Mouse (Mus musculus) embryo, embryonic 10.5 days (tissue): ENCODE measurements at regions not wholly inside any gene's neighbourhood (a gene's known extent, or its start where the extent isn't known, plus 50 kb on each side); places are given as distances from the start of the nearest gene placed in this dataset.

ENCODE experiments used
- DNase-seq: peaks from one replicate; pipeline ENCODE4 v3.0.0-alpha.2; 2015; ENCODE audit warnings: low spot score

GRCm38 (mm10) chr4:81969621-81970115 lies 527.1 kb upstream of the Mpdz start:
- DNase-seq, result no peak

- no peak for DNase-seq
Measured at GRCm38 (mm10) chr4:81966054-81966623, 523.5 kb upstream of the Mpdz start.

GRCm38 (mm10) chr4:81963112-81963511 lies 520.5 kb upstream of the Mpdz start:
- DNase-seq, result no peak

- DNase-seq, result no peak
Measured at GRCm38 (mm10) chr4:81962586-81962985, 520.0 kb upstream of the Mpdz start.

GRCm38 (mm10) chr4:81960552-81961534 lies 518.2 kb upstream of the Mpdz start:
- DNase-seq, result no peak

GRCm38 (mm10) chr4:81956926-81957694 lies 514.5 kb upstream of the Mpdz start:
- peak; percentile 38 for DNase-seq

- DNase-seq, result no peak
Measured at GRCm38 (mm10) chr4:81953023-81953422, 510.4 kb upstream of the Mpdz start.

- DNase-seq, result no peak
Measured at GRCm38 (mm10) chr4:81937384-81937783, 494.8 kb upstream of the Mpdz start.

GRCm38 (mm10) chr4:81930956-81931355 lies 488.3 kb upstream of the Mpdz start:
- DNase-seq, result no peak

GRCm38 (mm10) chr4:81928581-81929244 lies 486.1 kb upstream of the Mpdz start:
- no peak for DNase-seq

GRCm38 (mm10) chr4:81927176-81927714 lies 484.6 kb upstream of the Mpdz start:
- DNase-seq, result no peak

- no peak for DNase-seq
Measured at GRCm38 (mm10) chr4:81926662-81927141, 484.1 kb upstream of the Mpdz start.

- DNase-seq, result no peak
Measured at GRCm38 (mm10) chr4:81925611-81926010, 483.0 kb upstream of the Mpdz start.

- DNase-seq, result no peak
Measured at GRCm38 (mm10) chr4:81924120-81924519, 481.5 kb upstream of the Mpdz start.

GRCm38 (mm10) chr4:81922876-81923275 lies 480.3 kb upstream of the Mpdz start:
- DNase-seq, result no peak

GRCm38 (mm10) chr4:81914971-81915370 lies 472.4 kb upstream of the Mpdz start:
- DNase-seq, result no peak

- no peak for DNase-seq
Measured at GRCm38 (mm10) chr4:81913296-81913695, 470.7 kb upstream of the Mpdz start.

GRCm38 (mm10) chr4:81912653-81913052 lies 470.0 kb upstream of the Mpdz start:
- no peak for DNase-seq

- DNase-seq, result no peak
Measured at GRCm38 (mm10) chr4:81899961-81900540, 457.4 kb upstream of the Mpdz start.

- DNase-seq, result no peak
Measured at GRCm38 (mm10) chr4:81898661-81899060, 456.0 kb upstream of the Mpdz start.

GRCm38 (mm10) chr4:81897451-81897850 lies 454.8 kb upstream of the Mpdz start:
- DNase-seq, result no peak
